Mouse (Mus musculus): ENCODE results near the gene Lrp10. TPM values are rescaled to one million over a fixed set of nuclear protein-coding genes. Genes with fewer than 3 reads are reported as not detected.

Lrp10 gene
- 30.8 and 34.3 TPM in 2 replicates for polyA plus RNA-seq (2015; fragmentation: Nextera tagmentation; extraction: Ambion mirVana)

- peak; percentile 91 for ATAC-seq
- H3K27me3 ChIP-seq (replicated peaks; ENCODE audit: control insufficient read depth, insufficient read depth, low read length): no peaks in the 10 kb centered on the region
- H3K4me2 ChIP-seq (ENCODE audit: low read length): peak within 1 kb of the TSS; percentile 70
- peak within 1 kb of the TSS; percentile 72 for H3K27ac ChIP-seq (ENCODE audit: low read length)
- peak within 1 kb of the TSS; percentile 87 for H3K4me3 ChIP-seq (replicated peaks; ENCODE audit: low read length)
- no peaks in the 10 kb centered on the region for H3K9me3 ChIP-seq (ENCODE audit: control insufficient read depth, low read length)
- WGBS: 0% methylated on average over 35 of the region's 35 CpGs
- peak within 1 kb of the TSS; percentile 84 for H3K9ac ChIP-seq (replicated peaks; ENCODE audit: low read depth, low read length)
- peaks cover 13% of the 10 kb centered on the region for H3K4me1 ChIP-seq (replicated peaks; ENCODE audit: control insufficient read depth, insufficient read depth, low read length)
- peaks cover 5% of the 10 kb centered on the region for H3K36me3 ChIP-seq (ENCODE audit: control insufficient read depth, insufficient read depth)
Measured at GRCm38 (mm10) chr14:54463959-54464292, at the start of gene Lrp10. Gene Lrp10, plus strand, starts transcription at chr14:54464137.

DNA sequence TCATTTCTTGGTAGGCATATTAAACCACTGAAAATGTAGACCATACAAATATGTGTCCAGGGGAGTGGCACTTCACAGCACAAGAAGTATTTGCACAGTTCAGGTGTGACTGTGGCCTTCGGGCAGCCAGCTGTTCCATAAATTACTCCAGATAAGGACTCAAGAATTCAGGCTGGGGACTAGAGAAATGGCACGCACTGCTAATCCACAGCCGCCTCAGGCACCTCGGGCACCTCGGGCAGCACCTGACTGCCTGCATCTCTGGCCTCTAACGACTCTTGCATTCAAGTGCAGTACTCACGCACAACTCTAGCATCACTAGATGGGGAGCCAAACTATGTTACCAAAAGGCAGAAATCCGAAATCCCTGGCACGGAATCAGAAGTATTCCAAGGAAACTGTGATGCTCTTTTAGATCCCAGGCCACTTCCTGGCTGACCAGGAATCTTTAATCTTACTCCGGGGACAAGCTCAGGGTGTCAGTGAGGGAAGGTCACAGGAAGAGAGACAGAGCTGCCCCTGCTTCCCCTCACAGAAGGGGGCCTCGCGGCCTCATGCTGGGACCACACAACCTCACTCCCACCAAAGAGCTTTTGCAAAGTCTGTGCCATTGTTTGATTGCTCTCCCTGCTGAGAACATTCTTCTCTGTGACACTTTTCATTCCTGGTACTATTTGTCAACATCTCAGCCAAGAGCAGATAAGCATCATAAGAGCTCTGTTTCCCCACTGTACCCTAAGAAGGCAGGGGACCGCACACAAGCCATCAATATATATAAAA lies 48.5 kb upstream of the Lrp10 start:
- Histone ChIP-seq H3K27ac (ENCODE audit: low read length) (no peak overlapping the region), H3K27me3 (replicated peaks; ENCODE audit: control insufficient read depth, insufficient read depth, low read length) (0 out of 2 replicates have a peak, but pooled peaks cover 5% of the 10 kb centered on the region)
- no peak for ATAC-seq

GRCm38 (mm10) chr14:54416229-54416775 lies 47.6 kb upstream of the Lrp10 start:
- Histone ChIP-seq H3K4me3 (replicated peaks; ENCODE audit: low read length) (no peak overlapping the region), H3K27ac (ENCODE audit: low read length) (no peak overlapping the region), H3K27me3 (replicated peaks; ENCODE audit: control insufficient read depth, insufficient read depth, low read length) (0 out of 2 replicates have a peak, but pooled peaks cover 5% of the 10 kb centered on the region), H3K4me2 (ENCODE audit: low read length) (no peak overlapping the region), H3K9me3 (ENCODE audit: control insufficient read depth, low read length) (no peaks in the 10 kb centered on the region), H3K4me1 (replicated peaks; ENCODE audit: control insufficient read depth, insufficient read depth, low read length) (no peaks in the 10 kb centered on the region; the same call in 1 of the 2 replicates), H3K36me3 (ENCODE audit: control insufficient read depth, insufficient read depth) (no peaks in the 10 kb centered on the region), H3K9ac (replicated peaks; ENCODE audit: low read depth, low read length) (no peak overlapping the region)
- no peak for ATAC-seq
- 36% methylated on average over 5 of the region's 5 CpGs for WGBS

More for the DNA sequence above, 48.5 kb upstream of the Lrp10 start:
- no peaks in the 10 kb centered on the region for H3K36me3 ChIP-seq (ENCODE audit: control insufficient read depth, insufficient read depth)
- H3K4me2 ChIP-seq (ENCODE audit: low read length): no peak overlapping the region
- no peak overlapping the region for H3K9ac ChIP-seq (replicated peaks; ENCODE audit: low read depth, low read length)
- no peaks in the 10 kb centered on the region for H3K9me3 ChIP-seq (ENCODE audit: control insufficient read depth, low read length)
- WGBS: 13% methylated on average over 13 of the region's 13 CpGs
- no peaks in the 10 kb centered on the region; the same call in 1 of the 2 replicates for H3K4me1 ChIP-seq (replicated peaks; ENCODE audit: control insufficient read depth, insufficient read depth, low read length)
- no peak overlapping the region for H3K4me3 ChIP-seq (replicated peaks; ENCODE audit: low read length)

GRCm38 (mm10) chr14:54416830-54417229 lies 47.1 kb upstream of the Lrp10 start:
- Histone ChIP-seq H3K36me3 (ENCODE audit: control insufficient read depth, insufficient read depth) (no peaks in the 10 kb centered on the region), H3K4me3 (replicated peaks; ENCODE audit: low read length) (no peak overlapping the region), H3K9ac (replicated peaks; ENCODE audit: low read depth, low read length) (no peak overlapping the region), H3K4me1 (replicated peaks; ENCODE audit: control insufficient read depth, insufficient read depth, low read length) (no peaks in the 10 kb centered on the region; the same call in 1 of the 2 replicates), H3K9me3 (ENCODE audit: control insufficient read depth, low read length) (no peaks in the 10 kb centered on the region), H3K27ac (ENCODE audit: low read length) (no peak overlapping the region), H3K27me3 (replicated peaks; ENCODE audit: control insufficient read depth, insufficient read depth, low read length) (0 out of 2 replicates have a peak, but pooled peaks cover 5% of the 10 kb centered on the region), H3K4me2 (ENCODE audit: low read length) (no peak overlapping the region)
- ATAC-seq: no peak
- WGBS: 57% methylated on average over 4 of the region's 4 CpGs

DNA sequence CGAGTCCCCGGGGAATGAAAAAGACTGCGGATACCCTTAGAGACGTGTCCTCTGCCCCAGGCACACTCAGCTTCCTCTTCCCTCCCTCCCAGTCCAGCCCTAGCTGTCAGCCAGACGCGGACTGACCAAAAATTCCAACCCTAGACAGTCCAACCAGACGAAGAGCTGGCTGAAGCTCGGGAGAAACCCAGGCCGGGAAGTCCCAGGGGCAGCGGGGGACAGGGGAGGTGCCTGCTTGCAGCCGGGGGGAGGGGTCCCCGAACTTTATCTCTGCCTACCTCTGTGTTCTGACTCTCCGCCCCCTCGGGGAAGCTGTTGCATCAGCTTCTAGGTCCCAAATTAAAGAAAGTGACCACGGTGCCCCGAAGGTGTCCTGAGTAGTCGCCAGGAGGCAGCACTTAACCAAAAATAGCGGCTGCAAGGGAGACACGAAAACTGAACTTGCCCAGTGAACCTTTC lies 46.3 kb upstream of the Lrp10 start, which contains the start of gene Slc7a7:
Slc7a7 (minus strand) TSS at position 158 of the 459 bp plus-strand sequence.
- Histone ChIP-seq H3K9me3 (ENCODE audit: control insufficient read depth, low read length) (no peaks in the 10 kb centered on the region), H3K36me3 (ENCODE audit: control insufficient read depth, insufficient read depth) (no peaks in the 10 kb centered on the region), H3K4me3 (replicated peaks; ENCODE audit: low read length) (no peak within 1 kb of the TSS), H3K27me3 (replicated peaks; ENCODE audit: control insufficient read depth, insufficient read depth, low read length) (0 out of 2 replicates have a peak, but pooled peaks cover 5% of the 10 kb centered on the region), H3K4me2 (ENCODE audit: low read length) (no peak within 1 kb of the TSS), H3K27ac (ENCODE audit: low read length) (no peak within 1 kb of the TSS), H3K9ac (replicated peaks; ENCODE audit: low read depth, low read length) (no peak within 1 kb of the TSS), H3K4me1 (replicated peaks; ENCODE audit: control insufficient read depth, insufficient read depth, low read length) (no peaks in the 10 kb centered on the region; the same call in 1 of the 2 replicates)
- no peak for ATAC-seq
- 14% methylated on average over 19 of the region's 19 CpGs for WGBS

GRCm38 (mm10) chr14:54421014-54421413 lies 42.9 kb upstream of the Lrp10 start:
- 92% methylated on average over 2 of the region's 2 CpGs for WGBS
- Histone ChIP-seq H3K4me1 (replicated peaks; ENCODE audit: control insufficient read depth, insufficient read depth, low read length) (peaks cover 4% of the 10 kb centered on the region), H3K4me3 (replicated peaks; ENCODE audit: low read length) (no peak overlapping the region), H3K27me3 (replicated peaks; ENCODE audit: control insufficient read depth, insufficient read depth, low read length) (0 out of 2 replicates have a peak, but pooled peaks cover 5% of the 10 kb centered on the region), H3K4me2 (ENCODE audit: low read length) (no peak overlapping the region), H3K36me3 (ENCODE audit: control insufficient read depth, insufficient read depth) (no peaks in the 10 kb centered on the region), H3K9me3 (ENCODE audit: control insufficient read depth, low read length) (no peaks in the 10 kb centered on the region), H3K9ac (replicated peaks; ENCODE audit: low read depth, low read length) (no peak overlapping the region), H3K27ac (ENCODE audit: low read length) (no peak overlapping the region)
- no peak for ATAC-seq

DNA sequence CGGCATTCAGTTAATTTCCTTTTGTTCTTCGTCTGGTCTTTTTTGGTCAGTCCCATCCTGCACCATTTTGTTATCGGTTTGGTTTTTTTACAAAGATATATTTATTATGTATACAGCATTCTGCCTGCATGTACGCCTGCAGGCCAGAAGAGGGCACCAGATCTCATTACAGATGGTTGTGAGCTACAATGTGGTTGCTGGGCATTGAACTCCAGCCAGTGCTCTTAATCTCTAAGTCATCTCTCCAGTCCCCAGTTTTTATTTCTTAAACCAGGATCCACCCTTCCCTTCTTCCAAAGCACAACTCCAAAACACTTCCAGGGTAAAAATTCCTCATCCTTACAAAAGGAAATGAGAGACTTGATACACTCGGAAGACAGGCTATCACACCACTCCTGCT lies 40.5 kb upstream of the Lrp10 start:
- Histone ChIP-seq H3K27me3 (replicated peaks; ENCODE audit: control insufficient read depth, insufficient read depth, low read length) (no peaks in the 10 kb centered on the region), H3K4me3 (replicated peaks; ENCODE audit: low read length) (no peak overlapping the region), H3K9me3 (ENCODE audit: control insufficient read depth, low read length) (no peaks in the 10 kb centered on the region), H3K36me3 (ENCODE audit: control insufficient read depth, insufficient read depth) (no peaks in the 10 kb centered on the region), H3K4me1 (replicated peaks; ENCODE audit: control insufficient read depth, insufficient read depth, low read length) (peaks cover 13% of the 10 kb centered on the region), H3K27ac (ENCODE audit: low read length) (no peak overlapping the region), H3K9ac (replicated peaks; ENCODE audit: low read depth, low read length) (no peak overlapping the region), H3K4me2 (ENCODE audit: low read length) (no peak overlapping the region)
- 60% methylated on average over 5 of the region's 5 CpGs for WGBS
- no peak for ATAC-seq

- WGBS: 82% methylated on average over 1 of the region's 1 CpGs
- Histone ChIP-seq H3K4me1 (replicated peaks; ENCODE audit: control insufficient read depth, insufficient read depth, low read length) (peaks cover 18% of the 10 kb centered on the region), H3K4me2 (ENCODE audit: low read length) (no peak overlapping the region), H3K27me3 (replicated peaks; ENCODE audit: control insufficient read depth, insufficient read depth, low read length) (no peaks in the 10 kb centered on the region), H3K36me3 (ENCODE audit: control insufficient read depth, insufficient read depth) (no peaks in the 10 kb centered on the region), H3K27ac (ENCODE audit: low read length) (no peak overlapping the region), H3K9me3 (ENCODE audit: control insufficient read depth, low read length) (no peaks in the 10 kb centered on the region), H3K9ac (replicated peaks; ENCODE audit: low read depth, low read length) (no peak overlapping the region), H3K4me3 (replicated peaks; ENCODE audit: low read length) (no peak overlapping the region)
- no peak for ATAC-seq
Measured at GRCm38 (mm10) chr14:54424634-54425033, 39.3 kb upstream of the Lrp10 start.

GRCm38 (mm10) chr14:54425540-54425939 lies 38.4 kb upstream of the Lrp10 start:
- peaks cover 26% of the 10 kb centered on the region for H3K4me1 ChIP-seq (replicated peaks; ENCODE audit: control insufficient read depth, insufficient read depth, low read length)
- no peak overlapping the region for H3K4me3 ChIP-seq (replicated peaks; ENCODE audit: low read length)
- H3K9ac ChIP-seq (replicated peaks; ENCODE audit: low read depth, low read length): no peak overlapping the region
- 90% methylated on average over 1 of the region's 1 CpGs for WGBS
- no peaks in the 10 kb centered on the region for H3K27me3 ChIP-seq (replicated peaks; ENCODE audit: control insufficient read depth, insufficient read depth, low read length)
- ATAC-seq: no peak
- H3K9me3 ChIP-seq (ENCODE audit: control insufficient read depth, low read length): no peaks in the 10 kb centered on the region
- peak overlapping the region; percentile 63 for H3K4me2 ChIP-seq (ENCODE audit: low read length)
- H3K36me3 ChIP-seq (ENCODE audit: control insufficient read depth, insufficient read depth): no peaks in the 10 kb centered on the region
- H3K27ac ChIP-seq (ENCODE audit: low read length): no peak overlapping the region; the same call in 1 of the 2 replicates

Measured in forebrain, embryonic 16.5 days (tissue).